Mouse (Mus musculus) spleen, embryonic (tissue): ENCODE results near the gene Syt3.

Experiments used
- CTCF ChIA-PET: fragments of 350-600 bp; sonication (Branson Sonifier 250); formaldehyde crosslinking; loops from one replicate; lab custom pipeline; 2022; lab: Charles Lee

The Syt3 gene

GRCm38 (mm10) chr7:44356590-44357481 is 27.1 kb upstream of the Syt3 start:
- CTCF ChIA-PET, result interaction anchor here (0.6 kb wide), 1 partner anchor 131 kb away, joined by 5 read pairs; no protein-coding TSS in a partner anchor

- CTCF ChIA-PET, result interaction anchor here (0.6 kb wide), 1 partner anchor 1277 kb away, joined by 6 read pairs; no protein-coding TSS in a partner anchor
Measured at GRCm38 (mm10) chr7:44357531-44357930, 26.4 kb upstream of the Syt3 start.

GRCm38 (mm10) chr7:44358012-44358411 is 25.9 kb upstream of the Syt3 start:
- CTCF ChIA-PET, result interaction anchor here (0.6 kb wide), 1 partner anchor 1276 kb away, joined by 6 read pairs; no protein-coding TSS in a partner anchor

- CTCF ChIA-PET, result interaction anchor here (0.9 kb wide), 1 partner anchor 82 kb away, joined by 10 read pairs; no protein-coding TSS in a partner anchor
Measured at GRCm38 (mm10) chr7:44358886-44359654, 24.8 kb upstream of the Syt3 start.

GRCm38 (mm10) chr7:44359908-44360672 is 23.8 kb upstream of the Syt3 start:
- CTCF ChIA-PET, result interaction anchor here (0.8 to 1.3 kb wide), 2 partner anchors 9 to 15 kb away, joined by 3 to 8 read pairs; no protein-coding TSS in a partner anchor

- CTCF ChIA-PET, result interaction anchor here (0.8 to 1.3 kb wide), 2 partner anchors 10 to 14 kb away, joined by 3 to 8 read pairs; no protein-coding TSS in a partner anchor
Measured at GRCm38 (mm10) chr7:44360792-44361301, 23.1 kb upstream of the Syt3 start.

- CTCF ChIA-PET, result interaction anchor here (0.7 kb wide), 1 partner anchor 92 kb away, joined by 6 read pairs; no protein-coding TSS in a partner anchor
Measured at GRCm38 (mm10) chr7:44372678-44373077, 11.2 kb upstream of the Syt3 start.

GRCm38 (mm10) chr7:44373460-44373859 is 10.4 kb upstream of the Syt3 start:
- CTCF ChIA-PET, result interaction anchor here (0.7 kb wide), 1 partner anchor 93 kb away, joined by 6 read pairs; no protein-coding TSS in a partner anchor

- CTCF ChIA-PET, result no interaction called here
Measured at GRCm38 (mm10) chr7:44373889-44374652, 9.8 kb upstream of the Syt3 start.

GRCm38 (mm10) chr7:44374756-44375155 is 9.1 kb upstream of the Syt3 start:
- CTCF ChIA-PET, result interaction anchor here (0.7 to 0.8 kb wide), 2 partner anchors 14 to 122 kb away, joined by 8 to 13 read pairs; no protein-coding TSS in a partner anchor

- CTCF ChIA-PET, result interaction anchor here (0.7 to 0.8 kb wide), 2 partner anchors 15 to 121 kb away, joined by 8 to 13 read pairs; no protein-coding TSS in a partner anchor
Measured at GRCm38 (mm10) chr7:44375207-44375606, 8.7 kb upstream of the Syt3 start.

GRCm38 (mm10) chr7:44375793-44376192 is 8.1 kb upstream of the Syt3 start:
- CTCF ChIA-PET, result no interaction called here

GRCm38 (mm10) chr7:44378290-44378689 is 5.6 kb upstream of the Syt3 start:
- CTCF ChIA-PET, result no interaction called here

GRCm38 (mm10) chr7:44382541-44382940 is 1.4 kb upstream of the Syt3 start:
- CTCF ChIA-PET, result no interaction called here

- CTCF ChIA-PET, result no interaction called here
Measured at GRCm38 (mm10) chr7:44384716-44385059, 786 bp downstream of the Syt3 start.

- CTCF ChIA-PET, result interaction anchor here (0.5 to 0.7 kb wide), 2 partner anchors 8 to 99 kb away, joined by 3 to 5 read pairs; no protein-coding TSS in a partner anchor
Measured at GRCm38 (mm10) chr7:44385720-44386119, 1.8 kb downstream of the Syt3 start, which contains the start of gene 1700008O03Rik. 1700008O03Rik (minus strand) TSS chr7:44385820.

- CTCF ChIA-PET, result no interaction called here
Measured at GRCm38 (mm10) chr7:44391831-44392230, 7.9 kb downstream of the Syt3 start.

GRCm38 (mm10) chr7:44392341-44392740 is 8.4 kb downstream of the Syt3 start:
- CTCF ChIA-PET, result no interaction called here

GRCm38 (mm10) chr7:44393284-44393683 is 9.4 kb downstream of the Syt3 start:
- CTCF ChIA-PET, result interaction anchor here (0.5 kb wide), 1 partner anchor 8 kb away, joined by 5 read pairs; no protein-coding TSS in a partner anchor

- CTCF ChIA-PET, result no interaction called here
Measured at GRCm38 (mm10) chr7:44398570-44398969, 14.7 kb downstream of the Syt3 start.
